Mouse (Mus musculus) adrenal gland, adult 2 months (tissue): ENCODE results near the gene Cyth3. TPM values are rescaled to one million over a fixed set of nuclear protein-coding genes. Genes with fewer than 3 reads are reported as not detected.

Source experiments
- DNase-seq: peaks from one replicate; pipeline ENCODE4 v3.0.0; 2021
- polyA plus RNA-seq: library from polyadenylated mRNA; depleted of rRNA; stranded (reverse); fragments of >200 nt; gene quantifications from 2 replicates; pipeline ENCODE4 v1.2.3, GENCODE M21; 2012
- total RNA-seq, 2 experiments: library from RNA; stranded (reverse); gene quantifications; 2 replicates each; pipeline ENCODE4 v1.2.3; 2021

Cyth3 gene
- total and polyA plus RNA-seq, 3 experiments = 78.7 to 164 (median 119) TPM

GRCm38 (mm10) chr5:143635358-143635757 is 13.1 kb downstream of the Cyth3 start:
- no peak for DNase-seq

- DNase-seq = peak; percentile 26
These were observed 13.9 kb downstream of the Cyth3 start for GRCm38 (mm10) chr5:143636173-143636572.

GRCm38 (mm10) chr5:143637832-143638420 is 15.7 kb downstream of the Cyth3 start:
- DNase-seq = no peak

- DNase-seq = no peak
These were observed 16.4 kb downstream of the Cyth3 start for GRCm38 (mm10) chr5:143638516-143639270.

- no peak for DNase-seq
These were observed 17.1 kb downstream of the Cyth3 start for GRCm38 (mm10) chr5:143639329-143639728.

GRCm38 (mm10) chr5:143639810-143640209 is 17.6 kb downstream of the Cyth3 start:
- DNase-seq = no peak

GRCm38 (mm10) chr5:143641503-143641902 is 19.3 kb downstream of the Cyth3 start:
- DNase-seq = no peak

- DNase-seq = peak; percentile 54
These were observed 20.1 kb downstream of the Cyth3 start for GRCm38 (mm10) chr5:143642262-143642831.

- no peak for DNase-seq
These were observed 23.7 kb downstream of the Cyth3 start for GRCm38 (mm10) chr5:143645976-143646375.

- DNase-seq = no peak
These were observed 25.2 kb downstream of the Cyth3 start for GRCm38 (mm10) chr5:143647412-143647811.

- DNase-seq = no peak
These were observed 25.8 kb downstream of the Cyth3 start for GRCm38 (mm10) chr5:143648058-143648457.

GRCm38 (mm10) chr5:143649168-143649567 is 26.9 kb downstream of the Cyth3 start:
- DNase-seq = no peak

- no peak for DNase-seq
These were observed 29.8 kb downstream of the Cyth3 start for GRCm38 (mm10) chr5:143651855-143652631.

- DNase-seq = no peak
These were observed 31.2 kb downstream of the Cyth3 start for GRCm38 (mm10) chr5:143653497-143653896.

GRCm38 (mm10) chr5:143654670-143655510 is 32.6 kb downstream of the Cyth3 start:
- DNase-seq = no peak

- no peak for DNase-seq
These were observed 33.3 kb downstream of the Cyth3 start for GRCm38 (mm10) chr5:143655511-143655943.

- no peak for DNase-seq
These were observed 34.5 kb downstream of the Cyth3 start for GRCm38 (mm10) chr5:143656708-143657245.

- no peak for DNase-seq
These were observed 36.8 kb downstream of the Cyth3 start for GRCm38 (mm10) chr5:143659021-143659523.

GRCm38 (mm10) chr5:143663074-143663687 is 40.9 kb downstream of the Cyth3 start:
- no peak for DNase-seq

- DNase-seq = no peak
These were observed 43.3 kb downstream of the Cyth3 start for GRCm38 (mm10) chr5:143665561-143665960.

GRCm38 (mm10) chr5:143666015-143666414 is 43.8 kb downstream of the Cyth3 start:
- DNase-seq = no peak
